Mouse (Mus musculus) G1E-ER4 (cell line): Measurements from ENCODE around the gene Spo11. TPM values are rescaled to one million over a fixed set of nuclear protein-coding genes. Genes with fewer than 3 reads are reported as not detected.

Experiments used
- GATA1 ChIP-seq: IDR thresholded peaks from one replicate; pipeline ENCODE4 v1.8.0; 2012; ENCODE audit warnings: low read length, inconsistent platforms
- polyA plus RNA-seq: library from polyadenylated mRNA; stranded (reverse); fragments of >175 nt; gene quantifications from 2 replicates; pipeline ENCODE4 v1.2.3, GENCODE M21; 2012

The Spo11 gene
- not detected in 2 replicates for polyA plus RNA-seq

- no peak for TF ChIP-seq GATA1
These were observed at the start of gene Spo11 for GRCm38 (mm10) chr2:172977409-172978130. Gene Spo11, plus strand, starts transcription at chr2:172977700.

- no peak for TF ChIP-seq GATA1
These were observed 47.5 kb upstream of the Spo11 start for GRCm38 (mm10) chr2:172929905-172930436.

GRCm38 (mm10) chr2:172931137-172931898 lies 46.2 kb upstream of the Spo11 start:
- TF ChIP-seq GATA1, result no peak

- no peak for TF ChIP-seq GATA1
These were observed 43.7 kb upstream of the Spo11 start for GRCm38 (mm10) chr2:172933631-172934419.

GRCm38 (mm10) chr2:172934420-172934788 lies 43.1 kb upstream of the Spo11 start:
- no peak for TF ChIP-seq GATA1

GRCm38 (mm10) chr2:172934891-172935740 lies 42.4 kb upstream of the Spo11 start:
- TF ChIP-seq GATA1, result no peak

GRCm38 (mm10) chr2:172935776-172936562 lies 41.5 kb upstream of the Spo11 start:
- no peak for TF ChIP-seq GATA1

- TF ChIP-seq GATA1, result no peak
These were observed 40.7 kb upstream of the Spo11 start for GRCm38 (mm10) chr2:172936844-172937243.

- TF ChIP-seq GATA1, result no peak
These were observed 39.9 kb upstream of the Spo11 start for GRCm38 (mm10) chr2:172937326-172938190.

GRCm38 (mm10) chr2:172938761-172939638 lies 38.5 kb upstream of the Spo11 start:
- TF ChIP-seq GATA1, result no peak

- TF ChIP-seq GATA1, result no peak
These were observed 37.9 kb upstream of the Spo11 start for GRCm38 (mm10) chr2:172939639-172940002.
